8 mouse cellular contexts compared by ENCODE assay signal in the genomic region with DNA sequence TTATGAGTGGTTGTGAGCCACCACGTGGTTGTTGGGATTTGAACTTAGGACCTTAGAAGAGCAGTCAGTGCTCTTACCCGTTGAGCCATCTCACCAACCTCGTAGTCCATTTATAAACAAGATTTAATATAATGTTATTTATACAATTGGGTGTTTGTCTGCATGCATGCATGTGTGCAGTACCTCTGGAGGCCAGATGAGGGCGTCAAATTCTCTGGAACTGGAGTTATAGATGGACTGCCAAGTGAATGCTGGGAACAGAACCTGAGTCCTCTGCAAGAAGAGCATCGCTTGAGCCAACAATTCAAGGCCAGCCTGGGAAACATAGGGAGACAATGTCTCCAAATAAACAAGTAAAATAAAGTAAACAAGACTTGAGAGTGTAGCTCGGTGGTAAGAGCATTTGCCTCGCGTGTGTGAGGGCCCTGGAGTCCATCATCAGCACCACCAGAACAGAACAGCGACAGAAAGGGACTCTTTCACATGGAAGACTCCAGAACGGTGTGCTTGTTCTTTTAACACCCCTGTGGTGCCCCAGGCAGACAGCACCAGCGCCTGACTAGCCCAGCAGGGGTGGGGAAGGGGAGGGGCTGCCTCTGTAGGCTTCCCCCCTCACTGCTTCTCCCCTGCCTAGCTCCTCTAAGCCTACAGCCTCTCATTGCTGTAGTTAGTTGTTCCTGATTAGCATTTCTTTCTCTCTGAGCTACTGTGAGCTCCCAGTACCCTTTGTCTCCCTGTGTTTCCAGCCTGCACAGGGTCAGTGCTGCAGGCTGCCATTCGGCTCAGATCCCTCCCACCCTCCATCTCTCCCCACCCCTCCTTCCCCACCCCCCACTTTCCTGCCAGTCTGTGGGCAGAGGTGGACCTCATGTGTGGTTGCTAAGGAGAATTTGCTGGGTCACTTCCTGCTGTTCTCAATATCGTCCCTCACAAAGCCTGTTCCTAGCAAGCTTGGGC. TPM values are rescaled to one million over a fixed set of nuclear protein-coding genes. Genes with fewer than 3 reads are reported as not detected.
DNase-seq lines count a peak whose midpoint lies in the region; ATAC-seq and TF ChIP-seq lines count a peak whose summit lies in the region.

No protein-coding gene starts in this region.

- 0 out of 2 replicates have a peak, but pooled peaks have one; percentile 24 for ATAC-seq in heart, postnatal 0 days (ENCODE audit: insufficient read depth, low read depth)
- ATAC-seq in limb, embryonic 13.5 days (ENCODE audit: low FRiP score, low read depth) = peak; percentile 46; the same call in 1 of the 2 replicates
- peak; percentile 96 for ATAC-seq in neural tube, embryonic 13.5 days (ENCODE audit: low read depth)

- WGBS in heart, postnatal 0 days = 25% methylated on average over 12 of the region's 13 CpGs
- 21% methylated on average over 13 of the region's 13 CpGs for WGBS in limb, embryonic 13.5 days
- WGBS in neural tube, embryonic 13.5 days = 20% methylated on average over 13 of the region's 13 CpGs

- no peak for TF ChIP-seq EP300 in heart, postnatal 0 days (IDR thresholded peaks at IDR 0.05; ENCODE audit: low read depth)

- no peaks in the 10 kb centered on the region for H3K27me3 ChIP-seq in heart, postnatal 0 days (ENCODE audit: control insufficient read depth, insufficient read depth, low read length)
- H3K27me3 ChIP-seq in limb, embryonic 13.5 days = no peaks in the 10 kb centered on the region
- H3K27me3 ChIP-seq in neural tube, embryonic 13.5 days = no peaks in the 10 kb centered on the region

- H3K9ac ChIP-seq in heart, postnatal 0 days (replicated peaks; ENCODE audit: low read depth, low read length) = no peak overlapping the region
- no peak overlapping the region for H3K9ac ChIP-seq in limb, embryonic 13.5 days
- 0 out of 2 replicates have a peak overlapping the region, but pooled peaks have one; percentile 32 for H3K9ac ChIP-seq in neural tube, embryonic 13.5 days

- DNase-seq in adrenal gland, postnatal 14 days = peak; percentile 23
- no peak for DNase-seq in adrenal gland, postnatal 36 days
- peak; percentile 49 for DNase-seq in urinary bladder, postnatal 14 days (ENCODE audit: low spot score)
- no peak for DNase-seq in urinary bladder, postnatal 4 days (ENCODE audit: low spot score in 2 of 2)
- no peak for DNase-seq in heart, postnatal 0 days (ENCODE audit: low spot score)
- DNase-seq in testis, postnatal 10 days (ENCODE audit: low spot score) = no peak

- H3K36me3 ChIP-seq in heart, postnatal 0 days (replicated peaks; ENCODE audit: control insufficient read depth, insufficient read depth, low read length) = no peaks in the 10 kb centered on the region
- no peaks in the 10 kb centered on the region for H3K36me3 ChIP-seq in limb, embryonic 13.5 days
- no peaks in the 10 kb centered on the region for H3K36me3 ChIP-seq in neural tube, embryonic 13.5 days

- no peaks in the 10 kb centered on the region for H3K9me3 ChIP-seq in heart, postnatal 0 days (replicated peaks; ENCODE audit: control insufficient read depth, low read length)
- no peaks in the 10 kb centered on the region for H3K9me3 ChIP-seq in limb, embryonic 13.5 days
- H3K9me3 ChIP-seq in neural tube, embryonic 13.5 days = no peaks in the 10 kb centered on the region

- H3K4me3 ChIP-seq in heart, postnatal 0 days (ENCODE audit: low read depth, low read length) = no peak overlapping the region
- H3K4me3 ChIP-seq in limb, embryonic 13.5 days = no peak overlapping the region
- no peak overlapping the region for H3K4me3 ChIP-seq in neural tube, embryonic 13.5 days

- no peak overlapping the region for H3K4me2 ChIP-seq in heart, postnatal 0 days (ENCODE audit: low read depth, low read length)
- H3K4me2 ChIP-seq in limb, embryonic 13.5 days (replicated peaks) = peak overlapping the region; percentile 27; the same call in 1 of the 2 replicates
- H3K4me2 ChIP-seq in neural tube, embryonic 13.5 days = no peak overlapping the region

- H3K4me1 ChIP-seq in heart, postnatal 0 days (ENCODE audit: control insufficient read depth, insufficient read depth) = no peaks in the 10 kb centered on the region
- H3K4me1 ChIP-seq in limb, embryonic 13.5 days = peaks cover 12% of the 10 kb centered on the region
- H3K4me1 ChIP-seq in neural tube, embryonic 13.5 days (replicated peaks) = peaks cover 16% of the 10 kb centered on the region

- H3K27ac ChIP-seq in heart, postnatal 0 days (ENCODE audit: low read depth) = no peak overlapping the region
- H3K27ac ChIP-seq in limb, embryonic 13.5 days = no peak overlapping the region
- peak overlapping the region; percentile 86 for H3K27ac ChIP-seq in neural tube, embryonic 13.5 days (replicated peaks)

- TF ChIP-seq CTCF in heart, postnatal 0 days (IDR thresholded peaks at IDR 0.05; ENCODE audit: low read depth) = no peak

RNA-seq across cellular contexts. Expression of a gene that starts 8.3 kb away (rescaled TPM):
- total RNA-seq in adrenal gland, postnatal 14 days (2021) = 0.41 and 0.60 TPM in 2 replicates
- total RNA-seq in adrenal gland, postnatal 36 days (2021) = under 1 TPM; 0.36 TPM
- total RNA-seq in heart, postnatal 0 days (2014; rRNA removed; ENCODE audit: low replicate concordance) = 2.0 and 2.3 TPM in 2 replicates
- 0.15 and 0.20 TPM in 2 replicates for polyA plus RNA-seq in heart, postnatal 0 days (2015; fragmentation: Nextera tagmentation; extraction: Ambion mirVana)
- polyA plus RNA-seq in limb, embryonic 13.5 days (2015; fragmentation: Nextera tagmentation; extraction: Ambion mirVana) = 0.01 and 0.04 TPM in 2 replicates
- polyA plus RNA-seq in neural tube, embryonic 13.5 days (2015; fragmentation: Nextera tagmentation; extraction: Ambion mirVana) = 1.1 and 1.2 TPM in 2 replicates

Comparison
In these comparisons a context has a peak if more than half of its experiments do, and no peak if none do; other contexts are left out.
1. DNase-seq: peak in adrenal gland, postnatal 14 days (single experiment) and urinary bladder, postnatal 14 days (single experiment); none in adrenal gland, postnatal 36 days (0 of 2), urinary bladder, postnatal 4 days (0 of 2), heart, postnatal 0 days (single experiment) and testis, postnatal 10 days (single experiment).
2. ATAC-seq: peak in every context shown above with its lines; median percentile 96 in neural tube, embryonic 13.5 days; 46 in limb, embryonic 13.5 days; 24 in heart, postnatal 0 days.